Mouse (Mus musculus) monocyte, adult 2 months (primary cell): ENCODE measurements at regions not wholly inside any gene's neighbourhood (a gene's known extent, or its start where the extent isn't known, plus 50 kb on each side); places are given as distances from the start of the nearest gene placed in this dataset.

Experiments used
- DNase-seq, 2 experiments: peaks; one replicate each; pipeline ENCODE4 v3.0.0; 2022; ENCODE audit warnings: low spot score in 2 of 2, low read depth in 1 of 2

DNA sequence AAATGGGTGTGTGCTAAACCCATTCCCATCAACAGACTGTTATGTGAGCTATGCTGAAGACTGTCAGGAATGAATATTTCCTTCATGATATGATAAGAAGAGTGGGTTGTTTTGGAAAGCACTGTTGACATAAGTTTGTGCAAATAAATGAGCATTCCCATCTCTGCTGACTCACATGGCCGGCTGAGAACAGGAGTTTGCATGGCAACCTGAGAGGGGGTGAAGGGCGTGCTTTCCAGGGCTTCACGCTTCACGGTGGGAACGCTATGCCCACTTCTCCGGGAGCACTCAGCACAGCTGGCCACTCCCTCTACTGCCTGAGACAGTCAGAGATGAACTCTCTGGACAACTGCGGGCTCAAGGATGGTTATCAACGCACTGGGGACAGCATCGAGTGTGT is 348.9 kb upstream of the Slc24a5 start:
- no peak for DNase-seq

DNA sequence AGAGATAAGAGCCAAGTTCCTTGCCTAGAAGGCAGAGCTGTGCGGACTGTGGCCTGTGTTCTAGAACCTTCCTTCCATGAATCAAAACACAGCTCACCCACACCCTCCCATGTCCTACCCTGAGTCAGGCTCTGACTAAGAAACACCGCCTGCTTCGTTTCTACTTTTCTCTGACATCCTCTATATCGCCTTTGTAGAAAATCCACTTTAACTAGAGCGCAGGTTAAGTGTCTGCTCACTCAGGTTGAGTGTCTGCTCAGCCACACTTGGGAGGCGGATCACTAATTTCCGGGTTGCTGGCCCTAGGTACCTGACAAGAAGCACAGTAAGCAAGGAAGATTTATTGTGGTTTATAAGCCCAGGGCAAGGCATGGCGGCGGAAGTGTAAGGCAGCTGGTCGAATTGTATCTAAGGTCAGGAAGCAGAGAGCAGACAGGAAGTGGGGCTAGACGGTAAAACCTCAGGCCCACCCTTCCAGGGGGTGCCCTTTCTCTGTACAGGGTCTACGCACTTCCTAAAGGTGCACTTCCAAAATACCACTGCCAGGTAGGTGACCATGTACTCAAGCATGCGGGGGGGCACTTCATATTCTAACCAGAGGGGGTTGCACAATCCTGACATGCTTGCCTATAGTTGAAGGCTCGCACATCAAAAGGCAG is 348.0 kb upstream of the Slc24a5 start:
- DNase-seq = no peak

DNA sequence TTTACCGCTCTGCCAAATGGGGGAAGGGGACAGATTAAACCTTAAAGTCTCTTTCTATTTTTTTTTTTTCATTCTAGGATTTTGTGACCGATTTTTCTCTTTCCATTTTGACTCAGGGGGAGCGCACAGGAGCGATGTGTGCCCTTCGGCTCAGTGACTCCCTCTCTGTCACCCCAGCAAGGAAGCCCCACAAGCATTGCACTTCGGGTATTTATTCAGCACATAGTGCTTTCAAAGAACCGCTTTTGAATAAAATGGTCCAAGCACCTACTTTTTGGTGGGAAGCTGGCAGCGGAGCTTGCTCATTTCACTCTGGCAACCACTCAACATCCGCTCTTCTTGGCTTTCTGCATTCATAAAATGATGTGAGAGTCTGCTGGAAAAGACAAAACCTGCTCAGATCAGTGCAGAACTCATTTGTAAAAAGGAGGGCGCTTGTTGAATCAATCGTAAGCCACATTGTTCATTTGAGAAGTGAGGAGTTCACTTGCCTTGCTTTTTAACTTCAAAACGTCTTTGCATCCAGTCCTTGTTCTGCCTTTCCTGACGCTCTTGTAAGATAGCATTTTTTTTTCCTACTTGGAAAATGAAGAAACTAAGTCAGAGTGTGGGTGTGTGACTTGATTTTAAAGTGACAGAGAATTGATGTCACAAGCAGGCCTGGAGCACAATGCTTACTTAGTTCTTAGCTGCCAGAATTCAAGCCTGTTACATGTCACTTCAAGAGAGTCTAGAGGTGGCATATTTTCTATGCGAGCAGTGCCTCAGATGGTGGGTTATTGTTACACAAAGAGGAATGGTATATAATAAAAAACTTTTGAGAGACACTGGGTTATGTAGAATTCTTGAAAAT is 347.1 kb upstream of the Slc24a5 start:
- no peak for DNase-seq

DNA sequence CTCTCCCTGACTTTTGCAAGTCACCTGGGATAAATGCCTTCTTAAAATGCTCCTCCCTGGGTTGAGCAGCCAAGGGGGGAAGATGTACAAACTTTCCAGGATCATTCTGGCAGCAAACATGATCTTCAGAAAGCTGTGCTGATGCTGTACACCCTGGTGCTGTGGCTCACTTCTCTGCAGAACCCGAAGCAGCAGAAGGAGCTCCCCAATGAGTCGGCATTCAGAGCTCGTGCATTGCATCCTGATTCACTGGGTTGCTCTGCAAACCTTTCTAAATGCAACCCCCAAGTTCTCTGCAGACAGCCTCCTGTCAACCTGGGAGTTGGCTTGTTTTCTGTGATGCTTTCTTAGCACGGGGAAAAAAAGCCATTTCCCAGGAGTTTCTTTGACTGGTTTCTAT is 343.8 kb upstream of the Slc24a5 start:
- DNase-seq = no peak

DNA sequence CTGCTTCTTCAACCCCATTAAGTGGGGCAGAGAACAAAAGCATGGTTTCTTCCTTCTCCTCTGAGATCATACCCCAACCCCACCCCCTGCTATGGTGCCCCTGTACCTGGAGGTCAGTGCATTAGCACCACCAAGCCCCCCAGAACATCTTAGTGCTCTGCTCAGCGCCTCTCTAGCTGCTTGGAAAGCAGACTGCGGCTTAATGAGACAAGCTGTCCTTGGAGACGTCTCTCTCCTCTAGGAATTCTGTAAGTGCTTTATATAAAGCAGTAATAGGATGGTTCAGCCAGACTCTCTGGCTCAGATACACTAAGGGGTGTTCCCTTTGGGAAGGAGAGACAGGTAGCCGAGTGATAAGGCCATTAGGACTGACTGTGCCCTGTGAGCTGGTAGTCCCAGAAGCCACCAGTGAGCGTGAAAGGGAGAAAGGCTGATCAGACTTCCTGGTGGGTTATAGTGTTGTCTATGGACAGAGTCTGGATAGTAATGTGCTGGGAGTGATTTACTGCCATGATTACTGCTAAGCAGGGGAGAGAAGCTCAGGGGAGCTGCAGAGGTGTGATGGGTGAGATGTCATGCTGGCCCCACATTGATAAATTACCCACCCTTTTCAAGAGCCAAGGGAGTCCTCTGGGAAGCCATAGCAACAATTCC is 343.0 kb upstream of the Slc24a5 start:
- DNase-seq = no peak

DNA sequence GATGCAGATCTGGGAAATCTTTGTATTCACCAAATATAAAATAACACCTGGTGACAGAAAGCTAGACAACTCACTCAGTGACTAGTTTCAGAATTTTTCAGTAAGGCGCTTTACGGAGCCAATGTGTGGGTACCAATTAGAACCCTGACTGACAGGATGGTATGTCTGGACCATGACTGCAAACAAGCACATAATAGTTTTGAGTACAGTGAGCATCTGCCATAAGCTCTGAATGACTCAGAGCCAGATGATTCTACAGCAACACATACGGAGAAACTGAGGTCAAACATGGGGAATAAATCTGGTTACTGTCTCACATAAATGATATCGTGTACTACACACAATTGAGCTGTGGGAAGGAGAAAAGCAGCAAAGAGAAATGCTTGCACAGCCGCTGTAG is 339.9 kb upstream of the Slc24a5 start:
- no peak for DNase-seq

DNA sequence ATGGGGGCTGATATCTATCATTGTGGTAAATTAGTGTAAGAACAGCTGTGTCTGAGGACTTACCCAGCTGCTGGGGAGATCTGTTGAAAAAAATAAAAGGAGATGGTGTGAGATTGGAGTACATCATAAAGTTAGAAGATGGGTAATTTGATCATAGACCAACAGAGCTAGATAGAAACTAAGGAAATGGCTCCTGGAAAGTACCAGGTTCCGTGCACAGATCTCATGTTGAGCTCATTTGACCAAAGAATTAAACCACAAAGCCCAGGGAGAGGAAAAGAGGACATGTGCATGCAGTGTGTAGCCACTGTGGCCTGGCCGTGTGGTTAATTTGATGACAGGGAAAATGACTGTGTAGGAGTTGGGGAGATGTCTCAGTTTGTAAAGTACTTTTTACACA is 335.3 kb upstream of the Slc24a5 start:
- DNase-seq = no peak

- DNase-seq = no peak
These were observed 327.1 kb upstream of the Slc24a5 start for GRCm38 (mm10) chr2:124740848-124741247.

GRCm38 (mm10) chr2:124742964-124743363 is 325.0 kb upstream of the Slc24a5 start:
- no peak for DNase-seq

GRCm38 (mm10) chr2:124745045-124745444 is 322.9 kb upstream of the Slc24a5 start:
- DNase-seq = no peak

DNA sequence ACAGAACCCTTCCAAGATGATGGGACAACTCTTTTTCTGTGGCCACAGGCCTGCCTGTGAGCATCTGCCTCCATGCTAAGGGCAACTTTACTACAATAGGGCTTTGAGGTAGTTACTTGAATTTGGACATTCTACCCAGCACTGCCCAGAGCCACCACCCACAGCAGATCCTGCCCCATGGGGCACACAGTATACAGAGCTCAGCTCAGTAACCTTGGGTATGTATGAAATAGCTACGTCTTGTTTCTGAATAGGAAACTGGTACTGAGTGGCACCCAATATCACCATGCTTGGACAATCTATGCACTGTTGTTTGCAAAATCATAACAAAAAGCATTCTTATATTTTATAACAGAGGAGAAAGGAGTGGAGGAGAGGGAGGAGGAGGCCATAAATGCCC is 320.8 kb upstream of the Slc24a5 start:
- no peak for DNase-seq

DNA sequence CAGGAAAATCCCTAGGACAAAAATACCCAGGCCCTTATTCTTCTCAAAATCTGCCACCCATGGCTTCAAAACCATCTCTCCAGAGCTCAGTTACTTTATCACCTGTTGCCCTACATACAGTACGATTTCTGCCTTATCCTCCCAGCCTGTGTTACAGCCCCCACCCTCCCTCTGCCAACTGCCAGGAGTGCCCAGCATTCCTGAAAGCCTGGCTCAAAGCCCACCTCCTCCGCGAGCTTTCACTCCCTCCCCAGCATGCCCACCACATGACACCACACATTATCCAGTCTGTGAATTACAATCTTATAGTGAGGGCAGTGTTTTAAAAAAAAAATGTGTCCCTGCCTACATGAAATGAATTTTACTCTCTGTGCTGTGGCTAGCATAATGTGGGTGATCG is 320.3 kb upstream of the Slc24a5 start:
- no peak for DNase-seq

- DNase-seq = no peak
These were observed 316.1 kb upstream of the Slc24a5 start for GRCm38 (mm10) chr2:124751832-124752231.

DNA sequence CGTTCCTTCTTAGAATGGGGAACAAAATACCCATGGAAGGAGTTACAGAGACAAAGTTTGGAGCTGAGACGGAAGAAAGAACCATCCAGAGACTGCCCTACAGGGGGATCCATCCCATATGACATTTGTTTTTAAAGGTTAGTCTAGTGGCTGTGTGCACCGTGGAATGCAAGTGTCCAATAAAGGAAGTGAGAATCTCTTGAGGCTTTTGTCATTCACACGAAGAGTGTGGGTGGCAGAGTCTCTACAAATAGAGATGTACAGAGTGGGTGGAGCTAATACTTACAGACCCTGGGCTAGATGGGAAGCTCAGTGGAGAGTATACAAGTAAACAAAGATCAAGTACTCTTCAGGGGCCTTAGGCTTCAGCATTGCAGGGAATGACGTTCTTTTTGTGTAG is 314.2 kb upstream of the Slc24a5 start:
- peak in 1 of 2 experiments; percentile 16 for DNase-seq

DNA sequence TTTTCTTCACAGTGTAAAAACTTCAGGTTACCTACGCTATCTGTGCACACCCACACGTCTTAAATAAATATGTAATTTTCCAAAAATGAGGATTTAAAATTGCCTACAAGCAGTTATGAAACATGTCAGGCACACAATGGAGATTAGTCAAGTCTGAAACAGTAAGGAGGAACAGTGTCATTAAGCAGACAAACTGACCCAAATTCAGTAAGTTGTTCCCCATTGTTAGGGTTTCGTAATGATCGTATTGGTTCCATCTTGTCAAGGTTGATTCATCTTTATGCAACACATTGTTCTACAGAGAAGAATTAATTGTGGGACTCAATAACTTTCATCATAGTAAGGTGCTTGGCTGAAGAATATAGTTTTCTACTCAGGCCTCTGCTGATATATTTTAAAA is 312.7 kb upstream of the Slc24a5 start:
- DNase-seq = no peak

- DNase-seq = no peak
These were observed 308.9 kb upstream of the Slc24a5 start for GRCm38 (mm10) chr2:124758992-124759391.

DNA sequence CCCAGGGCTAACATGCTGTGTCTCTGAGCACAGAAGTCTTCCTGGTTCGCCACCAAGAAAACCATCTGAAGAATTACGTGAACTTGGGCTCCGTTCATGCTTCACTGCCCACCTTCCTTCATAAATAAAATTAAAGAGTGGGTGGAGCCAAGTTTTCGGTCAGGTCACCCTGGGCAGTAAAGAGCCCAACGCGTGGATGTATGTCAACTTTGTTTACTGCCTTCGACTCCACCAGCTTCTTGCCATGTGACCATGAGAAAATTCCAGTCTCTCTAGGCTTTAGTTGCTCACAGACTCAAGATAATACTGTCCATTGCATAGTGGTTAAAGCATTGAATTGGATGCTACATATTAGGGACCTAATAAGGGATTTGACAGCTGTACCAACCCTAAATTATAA is 304.3 kb upstream of the Slc24a5 start:
- no peak for DNase-seq

DNA sequence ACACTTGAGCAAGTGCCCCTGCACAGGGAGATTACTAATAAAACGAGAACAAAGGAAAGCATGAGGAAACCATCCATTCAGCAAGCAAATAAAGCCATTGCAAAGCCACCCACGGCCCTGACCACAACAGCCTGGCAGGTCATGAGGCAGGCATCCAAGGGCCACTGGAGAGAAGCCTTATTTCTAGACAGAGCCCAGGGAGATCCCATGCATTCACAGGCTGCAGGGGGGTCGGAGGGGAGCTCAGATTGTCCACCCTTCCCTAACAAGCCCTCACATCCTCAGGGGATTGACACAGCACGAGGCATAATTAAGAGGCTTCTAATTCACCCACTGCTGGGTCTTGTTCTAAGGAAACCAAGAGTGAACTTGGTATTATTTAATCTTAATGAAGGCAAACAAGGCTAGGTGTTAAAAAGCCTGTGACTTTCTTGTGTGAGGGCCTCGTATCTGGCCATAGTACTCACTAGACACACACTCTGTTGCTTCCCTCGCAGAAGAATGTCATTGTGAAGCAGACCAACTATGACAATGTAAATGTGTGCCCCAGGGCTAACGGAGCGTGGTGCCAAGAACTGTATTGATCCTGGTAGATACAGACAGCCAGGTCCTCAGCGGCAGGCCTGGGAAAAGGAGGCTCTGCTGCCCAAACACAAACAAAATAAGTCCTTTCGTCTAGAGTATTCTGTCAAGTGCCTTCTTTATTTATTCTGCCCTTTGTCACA is 303.6 kb upstream of the Slc24a5 start:
- DNase-seq = no peak

DNA sequence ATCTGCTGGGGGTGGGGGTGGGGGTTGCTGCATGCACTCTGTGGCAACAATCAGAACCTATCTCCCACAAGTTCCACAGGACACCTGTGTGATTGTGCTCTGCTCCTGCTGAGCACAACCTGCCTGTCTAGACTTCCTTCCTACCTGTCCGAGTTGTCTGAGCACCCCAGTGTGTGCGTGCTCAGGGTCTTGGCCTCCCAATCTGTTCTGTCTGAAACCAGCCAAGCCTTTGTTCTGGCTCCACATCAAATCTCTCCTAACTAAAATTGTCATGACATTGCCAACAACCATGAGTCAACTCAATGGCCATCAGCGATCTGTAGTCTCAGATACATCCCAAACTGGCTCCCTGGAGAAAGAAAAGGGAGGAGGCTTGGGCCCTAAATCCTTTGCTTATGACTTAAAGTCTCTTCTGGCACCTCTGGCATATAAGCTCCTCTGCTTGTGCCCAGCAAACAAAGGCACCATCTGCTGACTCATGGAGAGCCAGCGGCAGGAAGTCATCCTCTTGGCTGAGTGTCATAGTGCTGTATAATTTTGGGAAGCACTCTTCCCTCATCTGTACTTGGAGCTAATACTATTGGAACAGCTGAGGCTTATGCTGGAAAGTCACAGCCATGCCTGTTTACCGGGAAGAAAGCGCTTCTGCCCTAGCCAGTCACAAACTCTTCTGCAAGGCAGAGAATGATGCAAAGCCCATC is 298.5 kb upstream of the Slc24a5 start:
- no peak for DNase-seq

GRCm38 (mm10) chr2:124770028-124770427 is 297.9 kb upstream of the Slc24a5 start:
- DNase-seq = no peak
